Mouse (Mus musculus): ENCODE measurements around the gene Stxbp6.
A peak's percentile ranks its signal among the peaks of the same experiment; 100 is the strongest.
"Not testable (repeated sequence)": the region's sequence is repeated elsewhere in the genome, so short reads cannot be mapped to it uniquely, and the experiment has no call there.

Stxbp6 gene

DNA sequence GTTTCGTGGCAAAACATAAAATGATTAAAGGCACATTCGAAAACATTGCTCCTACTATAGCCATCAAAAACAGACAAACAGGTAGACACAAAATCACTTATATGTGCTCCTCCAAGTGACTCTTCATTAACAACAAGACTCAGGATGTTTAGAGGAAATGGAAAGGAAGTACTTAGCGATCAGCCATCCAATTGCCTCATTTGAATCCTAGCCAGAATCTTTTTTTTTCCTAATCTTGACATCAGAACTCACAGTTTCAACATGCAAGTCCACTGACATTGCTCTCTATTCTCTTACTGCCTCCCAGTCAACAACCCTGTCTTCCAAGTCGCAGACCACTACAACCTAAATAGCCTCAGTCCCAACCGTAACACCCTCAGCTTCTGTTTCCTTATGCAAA, 21.2 kb downstream of the Stxbp6 start:
- DNase-seq: no peak

DNA sequence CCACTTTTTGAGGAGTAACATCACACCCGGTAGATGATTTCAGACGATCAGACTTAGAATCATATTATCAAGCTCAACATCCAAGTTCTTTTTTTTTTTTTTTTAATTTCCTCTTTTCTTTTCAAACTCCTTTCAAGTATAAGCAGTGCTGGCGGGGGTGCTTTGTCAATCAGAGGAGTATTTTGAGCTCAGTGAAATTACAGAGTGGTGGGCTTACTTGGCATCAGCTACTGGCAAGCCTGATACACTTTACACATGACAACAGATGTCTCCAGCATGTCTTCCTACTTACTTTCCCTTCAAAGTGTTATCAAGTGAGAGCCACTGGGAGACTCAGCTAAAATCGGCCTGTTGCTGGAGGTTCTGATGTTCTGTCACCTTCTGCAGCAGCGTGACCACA, 21.6 kb downstream of the Stxbp6 start:
- no peak for DNase-seq

- DNase-seq: no peak
Measured at GRCm38 (mm10) chr12:45049894-45050293, 24.6 kb downstream of the Stxbp6 start.

GRCm38 (mm10) chr12:45047711-45048110, 26.8 kb downstream of the Stxbp6 start:
- DNase-seq: not testable (repeated sequence)

DNA sequence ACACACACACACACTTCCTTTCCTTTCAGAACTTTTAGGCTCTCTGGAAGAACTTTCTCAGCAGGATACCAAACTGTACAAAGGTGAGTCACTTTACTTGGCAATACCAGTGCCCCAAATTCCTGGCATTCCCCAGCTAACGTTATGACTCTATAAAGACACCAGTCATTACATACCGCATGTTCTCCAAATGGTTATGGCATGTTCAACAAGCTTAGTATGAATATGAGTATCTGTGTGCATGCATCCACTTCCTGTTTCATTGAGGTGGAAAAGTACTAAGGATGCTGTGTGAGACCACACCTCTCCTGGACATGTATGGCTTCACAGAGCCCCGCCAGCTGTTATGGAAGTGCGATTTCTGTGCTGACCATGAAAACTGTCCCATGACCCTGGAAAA, 27.3 kb downstream of the Stxbp6 start:
- DNase-seq: peak in 1 of 2 experiments; percentile 35

- no peak for DNase-seq
Measured at GRCm38 (mm10) chr12:45044581-45044980, 29.9 kb downstream of the Stxbp6 start.

DNA sequence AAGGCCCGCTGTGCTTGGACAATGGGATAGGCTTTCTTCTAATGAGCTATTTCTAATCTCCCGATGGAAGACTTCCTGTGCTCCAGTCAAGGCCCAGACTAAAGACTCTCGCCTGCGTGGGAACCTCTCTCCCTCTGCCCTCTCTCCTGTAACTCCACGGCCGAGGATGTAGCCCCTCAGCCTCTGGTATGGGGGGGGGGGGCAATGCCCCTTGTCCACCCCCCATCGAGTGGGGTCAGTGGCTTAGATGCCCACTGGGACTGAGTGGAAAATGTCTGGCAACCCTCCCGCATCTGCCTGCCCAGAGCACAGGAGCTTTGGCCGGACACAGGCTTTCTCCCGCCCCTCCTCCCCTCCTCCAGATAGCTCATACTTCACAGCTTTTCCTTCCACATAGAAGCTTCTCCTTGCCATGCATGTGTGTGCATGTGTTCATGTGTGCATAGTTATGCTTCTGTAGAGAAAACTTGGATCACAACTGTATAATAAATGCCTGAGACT, 31.9 kb downstream of the Stxbp6 start:
- DNase-seq: no peak

DNA sequence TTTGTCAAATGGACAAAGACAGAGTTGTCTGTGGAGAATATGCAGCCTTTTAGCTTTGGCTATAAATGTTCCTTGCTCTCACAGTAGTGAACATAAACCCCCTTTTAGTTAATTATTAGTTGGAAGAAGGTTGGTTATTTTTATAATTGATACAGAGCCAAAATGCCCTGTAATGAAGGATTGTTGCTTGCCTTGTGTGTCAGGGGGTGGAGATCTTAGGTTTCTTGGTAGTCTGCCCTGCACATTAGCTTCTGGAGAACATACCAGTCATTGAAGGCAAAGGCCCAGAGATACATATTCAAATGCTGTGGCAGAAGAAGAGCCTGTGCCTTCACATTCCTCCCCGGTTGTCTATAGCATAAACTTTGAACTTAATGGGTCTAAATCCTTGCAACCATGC, 37.0 kb downstream of the Stxbp6 start:
- DNase-seq: peak; percentile 28 to 64

- DNase-seq: no peak
Measured at GRCm38 (mm10) chr12:45037091-45037490, 37.4 kb downstream of the Stxbp6 start.

- DNase-seq: no peak
Measured at GRCm38 (mm10) chr12:45030681-45031080, 43.8 kb downstream of the Stxbp6 start.

DNA sequence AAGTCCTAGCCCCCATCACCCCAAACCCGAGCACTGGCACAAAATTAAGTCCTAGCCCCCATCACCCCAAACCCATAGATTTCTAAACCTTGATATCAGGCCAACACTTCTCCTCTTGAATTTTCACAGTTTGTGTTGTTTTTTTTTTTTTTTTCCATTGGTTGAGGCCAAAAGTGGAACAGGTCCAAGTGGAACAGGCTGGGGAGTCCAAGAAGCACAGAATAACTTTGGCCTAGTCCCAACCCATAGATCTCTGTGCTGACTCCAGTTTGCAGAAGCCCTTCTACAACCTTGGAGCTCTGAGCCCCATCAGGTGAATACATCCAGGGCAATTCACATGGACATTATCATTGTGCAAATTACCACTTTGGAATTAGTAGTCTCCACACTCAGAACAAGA, 48.2 kb downstream of the Stxbp6 start:
- DNase-seq: peak in 1 of 2 experiments; percentile 9

DNA sequence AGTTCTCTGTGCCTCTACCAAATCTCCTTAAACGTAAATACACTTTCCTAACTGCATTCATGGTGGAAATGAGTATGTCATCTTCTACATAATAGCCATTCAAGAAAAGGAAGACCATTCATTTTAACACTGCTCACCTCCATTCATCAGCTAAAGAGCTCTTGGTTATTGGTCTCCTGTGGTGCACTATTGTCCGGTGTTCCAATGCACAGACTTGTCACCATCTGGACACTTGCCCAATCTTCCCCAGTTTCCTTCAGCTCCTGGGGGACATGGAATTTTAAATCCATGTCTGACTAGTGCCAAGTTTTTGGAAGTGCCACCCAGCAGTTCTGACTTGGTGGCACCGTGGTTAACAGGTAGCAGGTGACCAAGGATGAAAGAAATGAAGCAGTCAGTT, 54.5 kb downstream of the Stxbp6 start:
- DNase-seq: no peak

DNA sequence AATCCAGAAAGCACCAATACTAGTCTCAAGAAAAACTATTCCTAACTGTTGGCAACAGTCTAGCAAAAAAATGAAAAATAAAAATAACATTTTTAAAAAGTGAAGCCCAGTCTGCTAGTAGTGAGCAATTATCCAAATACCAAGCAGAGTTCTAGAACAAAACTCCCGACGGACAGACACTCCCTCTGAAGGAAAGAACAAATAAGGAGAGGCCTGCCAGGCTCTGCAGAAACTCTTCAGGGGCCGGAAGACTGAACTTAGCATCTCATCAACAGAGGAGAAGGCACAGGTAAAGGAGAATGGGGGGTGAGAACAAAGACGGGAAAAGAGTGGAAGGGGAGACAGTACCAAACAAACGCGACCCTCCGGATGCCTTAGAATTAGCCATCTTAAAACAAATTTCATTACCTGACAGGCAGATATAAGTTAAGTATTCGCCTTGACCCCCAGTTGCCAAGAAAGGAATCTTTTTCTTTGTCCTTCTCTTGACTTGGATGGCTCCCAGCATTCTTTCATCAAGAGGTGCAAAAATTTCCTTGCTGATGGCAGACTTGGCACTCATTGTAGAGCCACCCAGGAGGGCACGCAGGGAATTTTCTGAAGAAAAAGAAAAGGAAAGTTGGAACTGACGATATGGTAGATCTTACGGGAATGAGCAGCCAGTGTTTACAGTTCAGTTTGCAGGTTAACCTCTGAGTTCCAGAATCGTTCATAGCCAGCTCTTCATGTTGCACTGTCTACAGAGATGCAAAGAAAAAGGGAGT, 55.3 kb downstream of the Stxbp6 start:
- no peak for DNase-seq

DNA sequence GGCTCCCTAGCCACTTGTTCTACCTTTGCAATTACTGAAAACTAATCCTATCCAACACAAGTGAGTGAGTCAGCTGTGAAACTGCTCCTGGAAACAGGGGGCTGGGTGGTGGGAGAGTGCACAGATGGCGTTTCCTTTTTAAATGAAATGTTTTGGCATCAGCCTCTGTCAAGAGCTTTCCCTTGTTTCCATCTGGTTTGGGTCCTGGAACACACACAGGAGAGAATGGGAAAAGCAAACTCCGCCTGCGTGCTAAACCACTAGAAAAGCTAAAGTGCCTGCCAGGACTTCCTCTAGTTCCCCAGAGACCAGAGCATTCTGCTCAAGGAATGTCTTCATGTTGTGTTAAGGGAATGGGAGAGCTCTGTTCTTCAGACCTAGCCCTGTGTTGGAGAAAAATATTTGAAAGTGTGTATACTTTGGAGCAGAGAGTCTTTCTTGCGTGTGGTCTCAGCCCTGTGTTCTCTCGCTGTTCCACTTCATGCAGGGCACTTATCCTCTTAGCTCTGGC, 61.2 kb downstream of the Stxbp6 start:
- DNase-seq: no peak

DNA sequence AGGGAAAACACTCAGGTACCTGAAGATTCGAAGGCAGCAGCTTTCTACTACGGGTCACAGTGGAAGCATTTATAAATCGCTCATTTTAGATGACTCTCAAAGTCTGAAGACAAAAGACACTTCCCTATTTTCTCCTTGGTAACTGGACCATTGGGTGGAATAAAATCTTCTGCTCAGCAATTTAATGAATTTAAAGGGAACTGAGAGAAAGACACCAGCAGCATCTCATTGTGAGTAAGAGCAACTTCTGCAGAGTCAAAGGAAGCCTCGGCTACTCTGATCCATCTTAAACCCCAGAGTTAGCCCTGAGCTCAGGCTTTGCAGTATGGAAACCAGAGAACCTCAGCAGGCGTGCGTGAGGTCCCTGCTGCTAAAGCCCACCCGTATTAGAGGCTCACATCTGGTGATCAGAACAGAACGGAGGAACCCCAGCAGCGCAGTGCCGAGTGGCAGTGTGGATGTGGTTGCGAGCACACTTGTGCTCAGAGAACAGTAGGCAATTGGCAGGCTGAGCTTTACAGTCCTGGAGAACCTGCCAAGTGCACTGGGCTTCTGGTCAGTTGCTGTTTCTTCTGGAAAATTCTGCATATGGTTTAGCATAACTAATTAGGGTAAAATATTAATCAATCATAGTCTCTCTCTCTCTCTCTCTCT, 62.9 kb downstream of the Stxbp6 start:
- peak in 1 of 2 experiments; percentile 36 for DNase-seq

GRCm38 (mm10) chr12:45011006-45011405, 63.5 kb downstream of the Stxbp6 start:
- DNase-seq: no peak

GRCm38 (mm10) chr12:45009984-45010611, 64.4 kb downstream of the Stxbp6 start:
- no peak for DNase-seq

GRCm38 (mm10) chr12:45006569-45006968, 67.9 kb downstream of the Stxbp6 start:
- no peak for DNase-seq

DNA sequence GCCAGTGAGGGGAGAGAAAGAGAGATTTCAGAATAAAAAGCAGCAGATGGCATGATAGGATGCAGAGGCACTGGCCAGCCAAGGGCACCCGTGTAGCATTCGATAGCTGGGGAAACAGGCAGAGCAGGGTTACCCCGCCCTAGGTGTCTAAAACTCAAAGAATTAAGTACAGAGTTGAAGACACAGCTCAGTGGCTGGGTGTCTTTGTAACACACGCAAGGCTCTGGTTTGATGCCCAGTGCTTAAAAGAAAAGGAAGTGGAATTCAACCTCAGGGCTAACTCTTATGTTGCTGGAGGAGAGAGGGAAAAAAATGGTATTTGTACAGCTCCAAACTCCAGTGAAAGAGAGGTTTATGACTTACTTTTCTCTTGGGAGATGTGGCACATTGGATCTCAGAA, 68.5 kb downstream of the Stxbp6 start:
- DNase-seq: no peak

- no peak for DNase-seq
Measured at GRCm38 (mm10) chr12:45001996-45002395, 72.5 kb downstream of the Stxbp6 start.

GRCm38 (mm10) chr12:44997422-44997821, 77.1 kb downstream of the Stxbp6 start:
- DNase-seq: no peak

GRCm38 (mm10) chr12:44996897-44997296, 77.6 kb downstream of the Stxbp6 start:
- no peak for DNase-seq

DNA sequence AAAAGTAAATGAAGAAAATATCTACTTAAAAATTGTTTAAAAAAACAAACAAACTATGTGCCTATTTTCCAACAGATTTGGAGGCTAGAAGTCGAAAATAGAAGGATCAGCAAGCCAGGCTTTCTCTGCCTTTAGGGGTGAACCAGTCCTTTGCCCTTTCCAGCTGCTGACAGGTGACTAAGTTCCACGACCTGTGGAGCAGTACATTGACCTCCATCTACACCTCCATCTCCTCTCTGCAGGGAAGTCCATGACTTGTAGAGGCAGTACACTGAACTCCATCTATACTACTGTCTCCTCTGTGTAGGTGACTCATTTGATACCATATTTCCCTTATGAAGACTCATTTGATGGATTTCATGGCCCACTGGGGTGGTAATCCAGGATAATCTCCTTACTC, 78.2 kb downstream of the Stxbp6 start:
- no peak for DNase-seq

DNA sequence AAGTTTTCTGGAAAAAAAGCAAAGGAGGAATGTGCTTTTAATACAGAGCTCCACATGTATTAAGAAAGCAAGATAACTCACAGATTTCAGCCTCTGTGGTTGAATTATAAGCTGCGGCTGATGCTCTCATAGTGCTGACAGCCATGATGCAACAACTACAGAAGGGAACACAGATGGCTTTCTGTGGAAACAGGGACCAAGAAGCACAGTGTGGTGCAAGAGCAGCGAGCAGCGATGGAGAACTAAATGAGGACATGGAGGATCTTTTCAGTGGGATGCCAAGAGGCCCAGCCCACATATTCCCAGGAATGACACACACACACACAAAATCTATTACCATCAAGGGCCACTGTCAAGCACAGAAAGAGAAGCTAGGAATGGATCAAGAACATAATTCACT, 81.1 kb downstream of the Stxbp6 start:
- no peak for DNase-seq

All from kidney, adult 8-10 months (tissue).